Mouse (Mus musculus) heart, adult 2 months (tissue): ENCODE measurements at regions not wholly inside any gene's neighbourhood (a gene's known extent, or its start where the extent isn't known, plus 50 kb on each side); places are given as distances from the start of the nearest gene placed in this dataset.

Source experiments
- DNase-seq, 2 experiments: peaks; one replicate each; pipeline ENCODE4 v3.0.0; 2021
- H3K27ac ChIP-seq: fragments of 200-600 bp; 2 replicates; pipeline ENCODE4 v1.8.1; 2022
- H3K27me3 ChIP-seq: fragments of 200-500 bp; 2 replicates; pipeline ENCODE4 v1.6.1; 2012; ENCODE audit warnings: mild to moderate bottlenecking, low read length, inconsistent platforms, mixed read lengths; ENCODE audit not compliant: control insufficient read depth, insufficient read depth
- H3K36me3 ChIP-seq: fragments of 200-500 bp; 2 replicates; pipeline ENCODE4 v1.6.1; 2012; ENCODE audit warnings: low read length, inconsistent platforms; ENCODE audit not compliant: control insufficient read depth, insufficient read depth
- H3K4me1 ChIP-seq: fragments of 200-500 bp; 2 replicates; pipeline ENCODE4 v1.6.1; 2011; ENCODE audit warnings: low read length; ENCODE audit not compliant: control insufficient read depth, insufficient read depth
- H3K4me3 ChIP-seq: fragments of 200-600 bp; 2 replicates; pipeline ENCODE4 v1.8.1; 2022
- H3K79me2 ChIP-seq: fragments of 200-500 bp; replicated peaks from 2 replicates; pipeline ENCODE4 v1.6.1; 2012; ENCODE audit warnings: mild to moderate bottlenecking, inconsistent platforms, low read length, moderate library complexity, mixed read lengths; ENCODE audit not compliant: control insufficient read depth, insufficient read depth
- H3K9ac ChIP-seq: fragments of 200-500 bp; 2 replicates; pipeline ENCODE4 v1.6.1; 2012; ENCODE audit warnings: low read depth, mild to moderate bottlenecking, control low read depth, inconsistent platforms, low read length, mixed read lengths
- CTCF ChIP-seq: fragments of 200-600 bp; IDR thresholded peaks from 2 replicates; pipeline ENCODE4 v1.8.1; 2022; ENCODE audit warnings: antibody characterized with exemption, mild to moderate bottlenecking, moderate library complexity
- EP300 ChIP-seq: fragments of 200-500 bp; IDR thresholded peaks from 2 replicates; pipeline ENCODE4 v1.6.1; 2011; ENCODE audit warnings: low read depth, low read length, control low read depth; ENCODE audit not compliant: insufficient read depth
- POLR2A ChIP-seq: fragments of 200-500 bp; IDR thresholded peaks from 2 replicates; pipeline ENCODE4 v1.6.1; 2011; ENCODE audit warnings: mild to moderate bottlenecking, low read depth, low read length, control low read depth; ENCODE audit not compliant: insufficient read depth
- WGBS: fragments of 180-500 bp; shearing (Covaris S2); methylation state at CpG from one replicate; pipeline ENCODE4 v1.1.7; 2018; 5-methylcytosine and 5-hydroxymethylcytosine counted together
- intact Hi-C: fragments of 180-260 bp; cut with DNase I; formaldehyde crosslinking; loops from one replicate; pipeline ENCODE4 v1.15.1; 2025

GRCm38 (mm10) chr2:80998296-80998695, 381.3 kb downstream of the Nup35 start:
- intact Hi-C loops, result no loop called here
- TF ChIP-seq CTCF (no peak), EP300 (no peak), POLR2A (no peak)
- Histone ChIP-seq H3K27me3 (no peaks in the 10 kb centered on the region), H3K79me2 (no peaks in the 10 kb centered on the region), H3K36me3 (no peaks in the 10 kb centered on the region), H3K4me1 (no peaks in the 10 kb centered on the region), H3K4me3 (no peak overlapping the region), H3K9ac (no peak overlapping the region), H3K27ac (no peak overlapping the region)
- WGBS, result 83% methylated on average over 1 of the region's 1 CpGs
- no peak for DNase-seq

- WGBS, result 76% methylated on average over 11 of the region's 11 CpGs
- Histone ChIP-seq H3K4me3 (no peak overlapping the region), H3K9ac (no peak overlapping the region), H3K27ac (no peak overlapping the region), H3K36me3 (no peaks in the 10 kb centered on the region), H3K4me1 (no peaks in the 10 kb centered on the region), H3K79me2 (no peaks in the 10 kb centered on the region), H3K27me3 (no peaks in the 10 kb centered on the region)
- TF ChIP-seq CTCF (no peak), EP300 (no peak), POLR2A (no peak)
- intact Hi-C loops, result no loop called here
- no peak for DNase-seq
Observed at GRCm38 (mm10) chr2:81007071-81007470, 390.0 kb downstream of the Nup35 start.

GRCm38 (mm10) chr2:81023620-81024019, 406.6 kb downstream of the Nup35 start:
- Histone ChIP-seq H3K27ac (no peak overlapping the region), H3K4me1 (no peaks in the 10 kb centered on the region), H3K79me2 (no peaks in the 10 kb centered on the region), H3K9ac (no peak overlapping the region), H3K27me3 (no peaks in the 10 kb centered on the region), H3K36me3 (no peaks in the 10 kb centered on the region), H3K4me3 (no peak overlapping the region)
- 61% methylated on average over 3 of the region's 3 CpGs for WGBS
- intact Hi-C loops, result no loop called here
- no peak for DNase-seq
- TF ChIP-seq EP300, result no peak
- no peak for TF ChIP-seq POLR2A
- TF ChIP-seq CTCF, result no peak
